ENCODE assay signal across 23 mouse cellular contexts in the genomic region with DNA sequence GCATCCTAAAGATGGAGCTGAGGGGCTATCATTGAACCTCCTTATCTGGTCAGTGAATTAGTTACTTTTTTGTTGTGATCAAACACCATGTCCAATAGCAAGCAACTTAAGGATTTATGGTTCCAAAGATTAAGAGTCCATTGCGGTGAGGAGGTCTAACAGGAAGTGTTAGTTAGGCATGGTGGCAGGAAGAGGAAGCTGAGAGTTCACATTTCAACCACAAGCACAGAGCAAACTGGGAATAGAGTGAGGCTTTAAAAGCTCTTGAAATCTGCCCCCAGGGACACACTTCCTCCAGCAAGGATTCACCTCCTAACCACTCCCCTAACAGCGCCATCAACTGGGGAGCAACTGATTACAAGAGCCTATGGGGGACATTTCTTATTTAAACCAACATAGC.
DNase-seq lines count a peak whose midpoint lies in the region; ATAC-seq and TF ChIP-seq lines count a peak whose summit lies in the region.
"Had no signal": no experiment of that assay in that cellular context is flagged by ENCODE, and none has a peak within 500 bp of the region (broad histone marks: within the 10 kb centered on the region; RNA-seq: fewer than 3 reads in every experiment).

No protein-coding gene starts in this region.

- H3K27ac ChIP-seq in kidney, embryonic 15.5 days: 0 out of 2 replicates have a peak overlapping the region, but pooled peaks have one; percentile 55
- H3K27ac ChIP-seq in lung, embryonic 15.5 days: peak overlapping the region; percentile 64
- no peak overlapping the region for H3K27ac ChIP-seq in MEL (ENCODE audit: control insufficient read depth, low read depth, low read length)
- H3K27ac ChIP-seq: embryonic facial prominence, embryonic 15.5 days; forebrain, embryonic 10.5 days; gastrocnemius, adult 2 months; heart, adult 2 months; hindbrain, embryonic 10.5 days; hindbrain, embryonic 14.5 days had no signal

- TF ChIP-seq CTCF in MEL (IDR thresholded peaks at IDR 0.05 in 2 of 3, conservative IDR thresholded peaks at IDR 0.05 in 1 of 3; ENCODE audit: control insufficient read depth in 1 of 3, insufficient read depth in 1 of 3, low read depth in 2 of 3, low read length in 3 of 3, poor library complexity in 1 of 3, severe bottlenecking in 1 of 3): no peak

- no peak for TF ChIP-seq RAD21 in MEL (IDR thresholded peaks at IDR 0.05; ENCODE audit: low read depth, low read length)

- no peaks in the 10 kb centered on the region for H3K36me3 ChIP-seq in kidney, embryonic 15.5 days
- no peaks in the 10 kb centered on the region for H3K36me3 ChIP-seq in lung, embryonic 15.5 days
- H3K36me3 ChIP-seq in MEL (ENCODE audit: control insufficient read depth in 1 of 2, insufficient read depth in 2 of 2, low read length in 2 of 2): no peaks in the 10 kb centered on the region
- H3K36me3 ChIP-seq: embryonic facial prominence, embryonic 15.5 days; forebrain, embryonic 10.5 days; G1E; heart, embryonic 12.5 days; hindbrain, embryonic 10.5 days had no signal

- ATAC-seq in kidney, embryonic 15.5 days (replicated peaks; ENCODE audit: low FRiP score): no peak
- peak; percentile 8; the same call in 1 of the 2 replicates for ATAC-seq in lung, embryonic 15.5 days (ENCODE audit: borderline replicate concordance, extremely low read depth, low FRiP score, low TSS enrichment)
- peak; percentile 71 for ATAC-seq in granulocyte monocyte progenitor cell, adult 5-6 weeks (replicated peaks; ENCODE audit: poor library complexity, severe bottlenecking)
- ATAC-seq: CD4-positive, CD25-positive, alpha-beta regulatory T cell, adult 4 months; forebrain, embryonic 14.5 days had no signal

- no peak for TF ChIP-seq POLR2A in MEL (IDR thresholded peaks at IDR 0.05; ENCODE audit: control insufficient read depth in 1 of 2, insufficient read depth in 1 of 2, low read depth in 1 of 2, low read length in 2 of 2, poor library complexity in 1 of 2)

- DNase-seq in kidney, postnatal 14 days: no peak
- DNase-seq in lung, postnatal 4 days: no peak
- peak; percentile 6 for DNase-seq in MEL (ENCODE audit: low read depth, low spot score)
- no peak for DNase-seq in c-Kit-positive CD71-positive TER-119-positive erythroid progenitor cells, embryonic 14.5 days (ENCODE audit: low spot score)
- DNase-seq in adrenal gland, postnatal 14 days: no peak
- DNase-seq: adrenal gland, postnatal 10 days; B cell, adult 2 months; embryo, embryonic 11 days; gastrocnemius, adult 2 months; gastrocnemius, postnatal 25 days; heart, adult 2 months had no signal

- no peak overlapping the region for H3K9ac ChIP-seq in kidney, embryonic 15.5 days
- H3K9ac ChIP-seq in lung, embryonic 15.5 days: no peak overlapping the region
- H3K9ac ChIP-seq in MEL (ENCODE audit: control insufficient read depth, low read depth, low read length, poor library complexity, severe bottlenecking): no peak overlapping the region
- H3K9ac ChIP-seq: embryonic facial prominence, embryonic 15.5 days; heart, embryonic 12.5 days; hindbrain, embryonic 14.5 days had no signal

- TF ChIP-seq EP300 in MEL (IDR thresholded peaks at IDR 0.05; ENCODE audit: low read depth in 1 of 2, low read length in 2 of 2): no peak

- H3K4me3 ChIP-seq in kidney, embryonic 15.5 days (replicated peaks): no peak overlapping the region
- no peak overlapping the region for H3K4me3 ChIP-seq in lung, embryonic 15.5 days
- H3K4me3 ChIP-seq in MEL (ENCODE audit: control insufficient read depth in 1 of 2, insufficient read depth in 1 of 2, low read depth in 2 of 2, low read length in 2 of 2): no peak overlapping the region
- H3K4me3 ChIP-seq: embryonic facial prominence, embryonic 15.5 days; erythroblast, embryonic 14.5 days; forebrain, embryonic 10.5 days; gastrocnemius, adult 2 months; heart, adult 2 months; heart, embryonic 12.5 days; hindbrain, embryonic 10.5 days had no signal

- H3K79me2 ChIP-seq in MEL (ENCODE audit: control insufficient read depth, insufficient read depth, low read length, poor library complexity): no peaks in the 10 kb centered on the region

- H3K27me3 ChIP-seq in kidney, embryonic 15.5 days: no peaks in the 10 kb centered on the region
- H3K27me3 ChIP-seq in lung, embryonic 15.5 days: no peaks in the 10 kb centered on the region
- peaks cover 0 to 3% of the 10 kb centered on the region in 2 experiments; a peak in 3 of 4 replicates for H3K27me3 ChIP-seq in MEL (ENCODE audit: control insufficient read depth in 1 of 2, insufficient read depth in 2 of 2, low read length in 2 of 2)
- H3K27me3 ChIP-seq: embryonic facial prominence, embryonic 15.5 days; heart, embryonic 12.5 days had no signal

- H3K4me2 ChIP-seq in kidney, embryonic 15.5 days: no peak overlapping the region
- H3K4me2 ChIP-seq in lung, embryonic 15.5 days: no peak overlapping the region
- H3K4me2 ChIP-seq: embryonic facial prominence, embryonic 15.5 days; heart, embryonic 12.5 days; hindbrain, embryonic 14.5 days had no signal

- no peaks in the 10 kb centered on the region for H3K9me3 ChIP-seq in kidney, embryonic 15.5 days (replicated peaks)
- no peaks in the 10 kb centered on the region for H3K9me3 ChIP-seq in lung, embryonic 15.5 days
- no peaks in the 10 kb centered on the region for H3K9me3 ChIP-seq in MEL (replicated peaks; ENCODE audit: insufficient read depth, low read length)
- H3K9me3 ChIP-seq: embryonic facial prominence, embryonic 15.5 days; forebrain, embryonic 10.5 days; G1E; heart, embryonic 12.5 days had no signal

- 64% methylated on average over 2 of the region's 2 CpGs for WGBS in kidney, embryonic 15.5 days
- 67% methylated on average over 2 of the region's 2 CpGs for WGBS in lung, embryonic 15.5 days

- peaks cover 36% of the 10 kb centered on the region for H3K4me1 ChIP-seq in kidney, embryonic 15.5 days
- H3K4me1 ChIP-seq in lung, embryonic 15.5 days: peaks cover 21% of the 10 kb centered on the region
- no peaks in the 10 kb centered on the region for H3K4me1 ChIP-seq in MEL (ENCODE audit: control insufficient read depth in 1 of 2, insufficient read depth in 2 of 2, low read length in 2 of 2)

TF ChIP-seq in MEL, 35 proteins besides CTCF, POLR2A, EP300 and RAD21:
- TF ChIP-seq SIN3A (IDR thresholded peaks at IDR 0.05; ENCODE audit: low read length) (no peak), ZKSCAN1 (IDR thresholded peaks at IDR 0.05; ENCODE audit: low read depth, low read length) (no peak), ELF1 (IDR thresholded peaks at IDR 0.05; ENCODE audit: low read depth, low read length) (no peak), ZMIZ1 (IDR thresholded peaks at IDR 0.05; ENCODE audit: low read depth, low read length) (no peak), NELFE (IDR thresholded peaks at IDR 0.05; ENCODE audit: low read depth, low read length) (no peak), BHLHE40 (IDR thresholded peaks at IDR 0.05; ENCODE audit: borderline replicate concordance, low read depth, low read length) (no peak), GABPA (IDR thresholded peaks at IDR 0.05; ENCODE audit: low read depth, low read length) (no peak), E2F4 (IDR thresholded peaks at IDR 0.05; ENCODE audit: borderline replicate concordance, low read depth, low read length) (no peak), MXI1 (IDR thresholded peaks at IDR 0.05; ENCODE audit: low read depth, low read length) (no peak), MEF2A (IDR thresholded peaks at IDR 0.05; ENCODE audit: extremely low read depth, insufficient replicate concordance, low read depth, low read length, poor library complexity, severe bottlenecking) (no peak), POLR2AphosphoS5 (IDR thresholded peaks at IDR 0.05; ENCODE audit: borderline replicate concordance, low read depth, low read length) (no peak), MYC (IDR thresholded peaks at IDR 0.05; ENCODE audit: low read depth, low read length) (no peak), CHD2 (IDR thresholded peaks at IDR 0.05; ENCODE audit: low read length) (no peak), MYB (IDR thresholded peaks at IDR 0.05; ENCODE audit: low read depth, low read length) (no peak), POLR2AphosphoS2 (IDR thresholded peaks at IDR 0.05; ENCODE audit: low read length) (no peak), MAFK (IDR thresholded peaks at IDR 0.05; ENCODE audit: borderline replicate concordance, low read depth, low read length) (no peak), ETS1 (IDR thresholded peaks at IDR 0.05; ENCODE audit: low read depth, low read length) (no peak), CHD1 (IDR thresholded peaks at IDR 0.05; ENCODE audit: low read depth, low read length) (no peak)
